Mouse (Mus musculus) kidney, postnatal 0 days (tissue): ENCODE data around the gene Sobp. TPM values are rescaled to one million over a fixed set of nuclear protein-coding genes. Genes with fewer than 3 reads are reported as not detected.
A peak's percentile ranks its signal among the peaks of the same experiment; 100 is the strongest.

Experiments
- ATAC-seq: fragments of 200-750 bp; cut with Nextera tagmentation; replicated peaks from 2 replicates; pipeline ENCODE4 v1.8.0; 2017; ENCODE audit warnings: low read depth, moderate number of reproducible peaks, moderate TSS enrichment, moderate library complexity; ENCODE audit not compliant: low FRiP score
- DNase-seq: peaks from one replicate; pipeline ENCODE4 v3.0.0-alpha.2; 2016; ENCODE audit warnings: low spot score
- H3K27ac ChIP-seq: fragments of 300-500 bp; sonication (generic); 2 replicates; pipeline ENCODE4 v1.5.1; 2014; ENCODE audit warnings: mild to moderate bottlenecking
- H3K27me3 ChIP-seq: fragments of 300-500 bp; sonication (generic); 2 replicates; pipeline ENCODE4 v1.6.1; 2014; ENCODE audit warnings: low read length, mixed read lengths; ENCODE audit not compliant: insufficient read depth
- H3K36me3 ChIP-seq: fragments of 300-500 bp; sonication (generic); 2 replicates; pipeline ENCODE4 v1.6.1; 2014; ENCODE audit warnings: low read length, mixed read lengths; ENCODE audit not compliant: insufficient read depth
- H3K4me1 ChIP-seq: fragments of 300-500 bp; sonication (generic); replicated peaks from 2 replicates; pipeline ENCODE4 v1.6.1; 2014; ENCODE audit warnings: antibody characterized with exemption, low read length, mixed read lengths; ENCODE audit not compliant: insufficient read depth
- H3K4me2 ChIP-seq: fragments of 300-500 bp; sonication (generic); 2 replicates; pipeline ENCODE4 v1.6.1; 2014; ENCODE audit warnings: mild to moderate bottlenecking, low read length, moderate library complexity, mixed read lengths
- H3K4me3 ChIP-seq: fragments of 300-500 bp; sonication (generic); replicated peaks from 2 replicates; pipeline ENCODE4 v1.5.1; 2014; ENCODE audit warnings: low read depth, low read length
- H3K9ac ChIP-seq: fragments of 300-500 bp; sonication (generic); 2 replicates; pipeline ENCODE4 v1.6.1; 2014; ENCODE audit warnings: low read depth, low read length
- H3K9me3 ChIP-seq: fragments of 300-500 bp; sonication (generic); replicated peaks from 2 replicates; pipeline ENCODE4 v1.6.1; 2016; ENCODE audit warnings: low read length, inconsistent platforms, mixed read lengths
- CTCF ChIP-seq: IDR thresholded peaks from 2 replicates; pipeline ENCODE4 v1.5.1; 2016; ENCODE audit warnings: antibody characterized with exemption, low read depth, mild to moderate bottlenecking, moderate library complexity
- WGBS: fragments of 180-500 bp; shearing (Covaris S2); extraction: QIAGEN DNeasy Blood & Tissue Kit; methylation state at CpG from one replicate; pipeline ENCODE4 v1.1.7; 2014; 5-methylcytosine and 5-hydroxymethylcytosine counted together
- polyA plus RNA-seq: library from polyadenylated mRNA; unstranded; fragments of >200 nt; fragmentation: Nextera tagmentation; extraction: Ambion mirVana; gene quantifications from 2 replicates; pipeline ENCODE4 v1.2.1, GENCODE M21; 2015

Gene Sobp
- polyA plus RNA-seq, 1 experiment from 2014 or later: 1.2 TPM

DNA sequence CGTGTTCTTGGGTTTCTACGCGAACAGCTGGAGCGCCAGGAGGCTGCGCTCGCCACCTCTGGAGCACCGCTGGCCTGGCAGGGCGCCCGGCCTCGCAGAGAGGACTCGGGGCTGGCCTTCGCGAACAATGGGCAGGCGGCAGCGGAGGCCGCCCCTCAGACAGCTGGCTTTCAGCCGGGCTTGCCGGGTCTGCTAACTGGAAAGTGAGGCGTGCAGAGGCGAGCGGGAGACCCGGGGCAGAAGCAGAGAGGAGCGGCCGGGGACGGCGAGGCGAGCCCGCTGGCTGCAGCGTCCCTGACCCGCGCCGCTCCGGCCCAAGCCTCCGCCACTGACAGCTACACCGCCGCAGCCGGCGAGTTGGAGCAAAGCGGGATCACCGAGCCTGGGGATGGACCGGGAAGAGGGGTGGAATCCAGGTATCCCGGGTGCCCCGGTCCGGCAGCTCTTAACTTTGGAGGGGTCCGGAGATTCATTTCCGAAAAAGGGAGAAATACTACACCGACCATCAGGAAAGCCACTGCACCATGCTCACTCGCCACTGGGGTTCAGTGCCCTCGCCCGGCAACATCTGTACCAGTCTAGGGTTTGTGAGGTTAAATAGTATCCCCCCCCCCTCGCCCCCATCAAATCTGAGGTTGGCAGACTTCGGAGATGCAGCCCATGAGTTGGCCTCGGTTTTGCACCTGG, 1.0 kb downstream of the Sobp start:
- under 1% methylated on average over 53 of the region's 53 CpGs for WGBS
- no peaks in the 10 kb centered on the region for H3K36me3 ChIP-seq
- no peaks in the 10 kb centered on the region for H3K9me3 ChIP-seq
- peaks cover 15% of the 10 kb centered on the region for H3K27me3 ChIP-seq
- H3K27ac ChIP-seq: no peak overlapping the region
- H3K9ac ChIP-seq: peak overlapping the region; percentile 69; the same call in 1 of the 2 replicates
- peak; percentile 62 for ATAC-seq
- H3K4me1 ChIP-seq: no peaks in the 10 kb centered on the region
- DNase-seq: peak; percentile 78
- H3K4me3 ChIP-seq: peak overlapping the region; percentile 82
- H3K4me2 ChIP-seq: peak overlapping the region; percentile 98
- TF ChIP-seq CTCF: 0 out of 2 replicates have a peak, but pooled peaks have one; percentile 5

DNA sequence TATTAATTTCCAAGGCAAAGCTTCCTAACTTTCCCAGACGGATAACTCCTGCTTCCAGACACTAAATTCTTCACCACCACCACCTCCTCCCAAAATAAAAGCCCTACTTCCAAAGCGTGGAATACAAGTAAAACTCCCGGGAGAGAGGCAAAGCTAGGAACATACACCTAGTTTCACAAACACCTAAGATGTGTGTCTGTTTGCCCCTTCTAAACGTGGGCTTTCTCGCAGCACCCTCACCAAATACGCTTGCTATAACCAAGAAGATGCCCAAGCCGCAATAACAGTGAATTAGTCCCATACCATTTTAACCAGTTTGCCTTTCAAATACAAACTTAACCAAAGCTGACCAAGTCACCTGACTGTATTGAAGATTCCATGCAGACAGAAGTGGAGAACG, 1.8 kb downstream of the Sobp start:
- Histone ChIP-seq H3K4me1 (no peaks in the 10 kb centered on the region), H3K27me3 (peaks cover 15% of the 10 kb centered on the region; the same call in 1 of the 2 replicates), H3K4me3 (peak overlapping the region; percentile 82), H3K27ac (no peak overlapping the region), H3K36me3 (no peaks in the 10 kb centered on the region), H3K9me3 (no peaks in the 10 kb centered on the region), H3K9ac (no peak overlapping the region), H3K4me2 (peak overlapping the region; percentile 98)
- ATAC-seq (no peak), DNase-seq (peak; percentile 37)
- no peak for TF ChIP-seq CTCF
- 7% methylated on average over 8 of the region's 8 CpGs for WGBS

DNA sequence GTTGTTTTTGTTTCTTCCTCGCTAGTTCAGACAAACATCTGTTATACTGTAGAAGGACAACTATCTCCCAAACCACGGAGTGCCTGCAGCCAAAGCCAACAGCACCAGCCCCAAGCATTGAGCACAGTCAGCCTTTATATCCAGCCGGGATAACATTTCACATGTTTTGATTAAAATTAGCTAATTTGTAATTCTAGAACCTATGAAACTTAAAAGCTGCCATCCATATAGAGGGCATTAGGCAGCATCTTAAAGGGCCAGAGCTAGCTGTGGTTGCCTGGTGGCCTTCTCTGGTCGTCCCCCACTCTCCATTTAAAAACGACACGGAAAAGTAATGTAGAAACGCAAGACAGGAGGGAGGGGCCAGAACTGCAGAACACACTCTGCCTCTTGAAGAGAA, 2.3 kb downstream of the Sobp start:
- TF ChIP-seq CTCF: no peak
- WGBS: 7% methylated on average over 7 of the region's 7 CpGs
- ATAC-seq: no peak
- Histone ChIP-seq H3K9me3 (no peaks in the 10 kb centered on the region), H3K4me2 (peak overlapping the region; percentile 98; the same call in 1 of the 2 replicates), H3K27me3 (peaks cover 15% of the 10 kb centered on the region; the same call in 1 of the 2 replicates), H3K27ac (no peak overlapping the region), H3K36me3 (no peaks in the 10 kb centered on the region), H3K9ac (no peak overlapping the region), H3K4me1 (no peaks in the 10 kb centered on the region), H3K4me3 (peak overlapping the region; percentile 82; the same call in 1 of the 2 replicates)
- DNase-seq: peak; percentile 40

DNA sequence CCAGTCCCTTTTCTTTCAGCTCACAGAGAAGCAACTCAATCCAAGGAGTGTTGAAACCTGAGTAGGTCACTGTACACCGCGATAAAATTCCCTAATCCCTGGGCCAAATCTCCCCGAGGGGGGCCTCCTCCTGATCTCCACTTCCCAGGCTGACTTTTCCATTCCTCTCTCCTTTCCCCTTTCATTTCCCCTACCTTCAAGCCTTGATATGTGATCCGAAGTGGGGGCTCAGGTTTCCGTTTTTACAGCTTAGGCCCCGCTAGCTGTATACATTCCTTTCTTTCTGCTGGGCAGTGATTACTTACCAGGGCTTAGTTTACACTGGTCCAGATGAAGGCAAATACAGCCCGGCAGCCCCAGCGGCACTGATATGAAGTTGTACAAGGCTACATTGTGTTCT, 3.2 kb downstream of the Sobp start:
- no peaks in the 10 kb centered on the region for H3K9me3 ChIP-seq
- no peak overlapping the region for H3K4me3 ChIP-seq
- no peak for ATAC-seq
- no peak overlapping the region for H3K9ac ChIP-seq
- H3K36me3 ChIP-seq: no peaks in the 10 kb centered on the region
- 11% methylated on average over 8 of the region's 8 CpGs for WGBS
- no peak for TF ChIP-seq CTCF
- no peaks in the 10 kb centered on the region for H3K4me1 ChIP-seq
- peaks cover 15% of the 10 kb centered on the region; the same call in 1 of the 2 replicates for H3K27me3 ChIP-seq
- H3K4me2 ChIP-seq: peak overlapping the region; percentile 28; the same call in 1 of the 2 replicates
- H3K27ac ChIP-seq: no peak overlapping the region
- DNase-seq: peak; percentile 66

DNA sequence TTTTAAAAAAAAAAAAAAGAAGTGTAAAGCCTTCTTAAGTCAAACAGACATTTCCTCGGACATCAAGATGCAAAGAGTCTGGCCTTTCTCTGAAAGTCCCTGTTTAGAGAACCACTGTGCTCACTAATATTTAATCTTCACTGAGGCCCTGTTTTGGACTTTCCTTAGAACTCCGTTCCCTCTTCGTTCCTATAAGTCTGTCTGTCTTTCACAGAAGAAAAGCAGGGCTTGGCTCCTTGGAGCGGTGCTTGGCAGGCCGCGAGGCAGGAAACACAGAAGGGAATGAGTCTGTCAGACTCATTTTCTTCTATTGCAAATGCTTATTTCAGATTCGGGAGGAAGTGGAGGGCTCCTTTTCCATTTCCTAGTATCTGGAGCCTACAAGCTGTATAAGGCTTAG, 5.5 kb downstream of the Sobp start:
- DNase-seq (no peak), ATAC-seq (no peak)
- Histone ChIP-seq H3K27me3 (0 out of 2 replicates have a peak, but pooled peaks cover 10% of the 10 kb centered on the region), H3K27ac (no peak overlapping the region), H3K4me1 (no peaks in the 10 kb centered on the region), H3K9me3 (no peaks in the 10 kb centered on the region), H3K36me3 (no peaks in the 10 kb centered on the region), H3K4me3 (no peak overlapping the region), H3K4me2 (no peak overlapping the region), H3K9ac (no peak overlapping the region)
- TF ChIP-seq CTCF: no peak
- 72% methylated on average over 7 of the region's 7 CpGs for WGBS

DNA sequence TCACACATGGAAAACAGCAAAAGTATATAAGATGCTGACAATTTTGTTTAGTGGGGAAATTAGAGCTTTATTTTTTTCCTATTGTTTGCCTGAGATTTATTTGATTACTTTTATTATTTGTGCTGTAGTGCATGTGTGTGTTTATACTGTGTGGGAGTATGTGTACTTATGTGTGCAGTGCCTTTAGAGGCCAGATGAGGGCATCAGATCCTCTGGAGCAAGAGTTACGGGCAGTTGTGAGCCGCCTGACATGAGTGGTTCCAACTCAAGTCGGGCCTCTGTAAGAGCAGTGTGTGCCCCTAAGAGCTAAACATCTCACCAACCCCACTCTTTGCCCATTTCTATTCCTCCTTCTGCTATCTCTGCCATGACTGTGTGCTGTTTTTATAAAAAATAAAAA, 7.5 kb downstream of the Sobp start:
- no peak overlapping the region for H3K27ac ChIP-seq
- ATAC-seq: no peak
- no peak for TF ChIP-seq CTCF

More for the DNA sequence above, 7.5 kb downstream of the Sobp start:
- no peaks in the 10 kb centered on the region for H3K4me1 ChIP-seq
- H3K9ac ChIP-seq: no peak overlapping the region
- DNase-seq: no peak
- no peaks in the 10 kb centered on the region for H3K36me3 ChIP-seq
- H3K4me3 ChIP-seq: no peak overlapping the region
- H3K4me2 ChIP-seq: no peak overlapping the region
- 94% methylated on average over 3 of the region's 3 CpGs for WGBS
- no peaks in the 10 kb centered on the region for H3K9me3 ChIP-seq
- 0 out of 2 replicates have a peak, but pooled peaks cover 10% of the 10 kb centered on the region for H3K27me3 ChIP-seq
